Mouse (Mus musculus) lung, adult 2 months (tissue): Measurements from ENCODE around the gene Ankmy2.

Experiments
- CTCF ChIP-seq: fragments of 200-500 bp; IDR thresholded peaks from 2 replicates; pipeline ENCODE4 v1.5.1; 2011; ENCODE audit warnings: mild to moderate bottlenecking, low read length, control low read depth; ENCODE audit not compliant: insufficient read depth
- POLR2A ChIP-seq: fragments of 200-500 bp; IDR thresholded peaks from 2 replicates; pipeline ENCODE4 v1.6.1; 2011; ENCODE audit warnings: low read depth, mild to moderate bottlenecking, control low read depth, low read length, borderline replicate concordance; ENCODE audit errors: extremely low read depth

DNA sequence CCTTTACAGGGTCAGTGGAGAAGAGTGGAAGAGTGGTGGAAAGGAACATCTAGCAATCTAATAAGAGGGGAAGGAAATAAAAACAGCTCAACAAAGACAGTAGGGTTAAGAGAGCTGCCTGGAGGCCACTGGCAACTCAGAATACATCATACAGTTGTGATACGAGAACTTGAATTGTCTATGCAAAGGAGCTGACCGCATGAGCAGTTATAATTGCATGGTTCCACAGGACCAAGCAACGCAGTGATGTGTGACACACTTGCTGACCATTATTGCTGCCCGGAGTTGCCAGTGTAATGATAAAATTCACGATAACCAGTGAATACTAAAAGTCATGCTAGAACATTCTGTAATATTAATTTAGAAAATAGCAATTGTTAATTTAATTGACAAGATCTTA, 30.9 kb upstream of the Ankmy2 start:
- TF ChIP-seq CTCF (no peak), POLR2A (no peak)
